Mouse (Mus musculus): ENCODE measurements at regions not wholly inside any gene's neighbourhood (a gene's known extent, or its start where the extent isn't known, plus 50 kb on each side); places are given as distances from the start of the nearest gene placed in this dataset.
A peak's percentile ranks its signal among the peaks of the same experiment; 100 is the strongest.

DNA sequence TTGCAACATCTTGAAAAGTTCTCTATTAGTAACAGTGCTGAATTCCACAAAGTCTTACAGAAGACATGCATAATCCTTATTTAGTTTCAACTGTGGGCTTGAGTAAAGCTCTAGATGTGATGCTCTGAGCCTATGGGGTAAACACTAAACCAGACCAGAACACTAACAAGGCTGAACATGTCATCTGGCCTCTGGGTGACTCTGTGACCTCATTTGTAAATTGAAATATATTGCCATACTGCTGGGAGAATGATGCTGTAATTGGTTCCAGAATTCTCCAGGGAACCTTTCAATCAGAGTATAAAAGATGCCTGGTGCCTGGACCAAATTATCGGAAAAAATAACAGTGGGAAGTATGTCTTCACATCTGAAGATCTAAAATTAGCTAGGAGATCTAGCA is 309.9 kb upstream of the Megf9 start:
- H3K9ac ChIP-seq (replicated peaks), result no peak overlapping the region
- no peak overlapping the region for H3K4me2 ChIP-seq (replicated peaks)
- no peaks in the 10 kb centered on the region for H3K4me1 ChIP-seq
- H3K27ac ChIP-seq (replicated peaks), result no peak overlapping the region
- no peak overlapping the region for H3K4me3 ChIP-seq
- WGBS, result 59% methylated on average over 1 of the region's 1 CpGs
- ATAC-seq (ENCODE audit: low FRiP score, low read depth), result no peak
- no peaks in the 10 kb centered on the region for H3K27me3 ChIP-seq
- no peaks in the 10 kb centered on the region for H3K36me3 ChIP-seq
- H3K9me3 ChIP-seq, result no peaks in the 10 kb centered on the region

DNA sequence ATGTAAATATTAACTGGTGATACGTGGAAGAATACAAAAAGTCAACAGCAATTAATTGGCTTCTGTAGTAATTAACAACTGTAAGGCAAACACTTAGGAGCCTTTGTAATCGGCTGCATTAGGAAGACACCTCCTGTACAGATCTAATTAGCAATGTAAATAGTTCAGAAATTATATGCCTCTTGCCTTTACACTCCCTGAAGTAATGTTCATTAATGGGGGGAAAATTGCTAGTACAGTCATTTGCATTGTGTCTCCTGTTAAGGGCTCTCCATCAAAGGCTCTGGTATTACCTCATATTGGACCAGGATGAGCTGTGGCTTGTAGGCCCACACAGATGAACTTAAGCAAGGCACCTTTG is 276.1 kb upstream of the Megf9 start:
- peak; percentile 65; the same call in 1 of the 2 replicates for ATAC-seq (ENCODE audit: low FRiP score, low read depth)
- H3K9me3 ChIP-seq, result no peaks in the 10 kb centered on the region
- 59% methylated on average over 2 of the region's 2 CpGs for WGBS

DNA sequence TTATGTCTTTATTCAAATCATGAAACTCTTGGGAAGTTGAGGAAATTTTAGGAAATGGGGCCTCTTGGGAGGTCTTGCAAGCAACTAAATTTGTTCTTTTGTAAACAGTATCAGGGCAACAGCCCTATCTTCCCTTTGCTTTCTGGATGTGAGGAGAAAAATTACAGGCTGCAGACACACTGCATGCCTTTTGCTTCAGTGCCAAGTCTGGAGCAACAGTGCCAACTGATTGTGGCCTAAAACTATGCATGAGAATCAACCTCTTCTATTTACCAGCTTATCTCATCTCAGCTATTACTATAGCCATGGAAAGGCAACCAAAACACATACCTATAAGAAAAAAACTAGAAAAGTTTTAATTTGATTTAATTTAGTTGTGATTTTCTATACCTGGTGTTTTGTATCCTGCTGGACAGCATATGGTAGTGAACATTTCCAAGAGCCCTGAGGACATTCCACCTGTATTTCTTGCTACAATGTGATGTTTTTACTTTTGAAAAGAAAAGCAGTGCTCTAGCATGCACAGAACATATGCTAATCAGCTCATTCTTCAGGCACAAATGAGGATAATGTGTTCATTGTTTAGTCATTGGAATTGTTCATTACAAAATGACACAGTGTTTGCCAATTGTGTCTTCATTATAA is 275.6 kb upstream of the Megf9 start:
- ATAC-seq (ENCODE audit: low FRiP score, low read depth), result peak; percentile 49; the same call in 1 of the 2 replicates
- Histone ChIP-seq H3K4me1 (no peaks in the 10 kb centered on the region), H3K27ac (replicated peaks) (no peak overlapping the region), H3K4me2 (replicated peaks) (no peak overlapping the region), H3K9ac (replicated peaks) (no peak overlapping the region), H3K4me3 (no peak overlapping the region), H3K36me3 (no peaks in the 10 kb centered on the region), H3K27me3 (no peaks in the 10 kb centered on the region), H3K9me3 (no peaks in the 10 kb centered on the region)

More for the DNA sequence above, 276.1 kb upstream of the Megf9 start:
- no peaks in the 10 kb centered on the region for H3K27me3 ChIP-seq
- H3K4me3 ChIP-seq, result no peak overlapping the region
- no peak overlapping the region for H3K4me2 ChIP-seq (replicated peaks)
- H3K9ac ChIP-seq (replicated peaks), result no peak overlapping the region
- H3K4me1 ChIP-seq, result no peaks in the 10 kb centered on the region
- H3K27ac ChIP-seq (replicated peaks), result no peak overlapping the region
- no peaks in the 10 kb centered on the region for H3K36me3 ChIP-seq

GRCm38 (mm10) chr4:70804925-70805342 is 270.1 kb upstream of the Megf9 start:
- Histone ChIP-seq H3K9ac (replicated peaks) (no peak overlapping the region), H3K27ac (replicated peaks) (no peak overlapping the region), H3K4me1 (no peaks in the 10 kb centered on the region), H3K36me3 (no peaks in the 10 kb centered on the region), H3K4me2 (replicated peaks) (no peak overlapping the region), H3K4me3 (no peak overlapping the region), H3K27me3 (no peaks in the 10 kb centered on the region), H3K9me3 (no peaks in the 10 kb centered on the region)
- ATAC-seq (ENCODE audit: low FRiP score, low read depth), result no peak
- WGBS, result 89% methylated on average over 3 of the region's 3 CpGs

GRCm38 (mm10) chr4:70798483-70798882 is 263.7 kb upstream of the Megf9 start:
- H3K4me3 ChIP-seq, result no peak overlapping the region
- H3K36me3 ChIP-seq, result no peaks in the 10 kb centered on the region
- H3K9ac ChIP-seq (replicated peaks), result no peak overlapping the region
- H3K27ac ChIP-seq (replicated peaks), result no peak overlapping the region
- no peaks in the 10 kb centered on the region for H3K9me3 ChIP-seq
- no peak for ATAC-seq (ENCODE audit: low FRiP score, low read depth)
- no peaks in the 10 kb centered on the region for H3K27me3 ChIP-seq
- 69% methylated on average over 1 of the region's 1 CpGs for WGBS
- no peaks in the 10 kb centered on the region for H3K4me1 ChIP-seq
- H3K4me2 ChIP-seq (replicated peaks), result no peak overlapping the region

DNA sequence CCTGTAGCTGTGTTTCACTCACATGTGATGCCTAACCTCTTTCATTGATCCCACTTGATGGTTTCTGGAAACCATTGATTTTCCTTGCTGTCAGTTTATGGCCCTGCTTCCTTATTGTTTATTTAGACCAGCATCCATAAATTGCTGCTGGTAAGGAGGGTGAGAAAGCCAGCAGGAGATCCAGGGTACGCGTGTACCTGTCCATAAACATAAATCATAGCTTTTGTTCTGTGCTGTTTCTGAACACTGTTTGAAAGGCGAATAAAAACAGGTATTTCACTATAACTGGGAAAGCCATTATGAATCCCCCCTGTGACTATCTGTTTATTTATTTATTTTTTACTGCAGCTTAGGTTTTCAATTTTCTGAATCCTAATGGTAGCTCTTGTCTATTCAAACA is 263.1 kb upstream of the Megf9 start:
- no peak overlapping the region for H3K4me3 ChIP-seq
- H3K4me2 ChIP-seq (replicated peaks), result no peak overlapping the region
- 90% methylated on average over 3 of the region's 3 CpGs for WGBS
- H3K27me3 ChIP-seq, result no peaks in the 10 kb centered on the region
- H3K9ac ChIP-seq (replicated peaks), result no peak overlapping the region
- H3K4me1 ChIP-seq, result no peaks in the 10 kb centered on the region
- H3K36me3 ChIP-seq, result no peaks in the 10 kb centered on the region
- no peak overlapping the region for H3K27ac ChIP-seq (replicated peaks)
- H3K9me3 ChIP-seq, result no peaks in the 10 kb centered on the region
- no peak for ATAC-seq (ENCODE audit: low FRiP score, low read depth)

GRCm38 (mm10) chr4:70783487-70783886 is 248.7 kb upstream of the Megf9 start:
- H3K27me3 ChIP-seq, result no peaks in the 10 kb centered on the region
- H3K4me1 ChIP-seq, result peaks cover 4% of the 10 kb centered on the region; the same call in 1 of the 2 replicates
- ATAC-seq (ENCODE audit: low FRiP score, low read depth), result no peak
- WGBS, result 57% methylated on average over 2 of the region's 2 CpGs
- no peak overlapping the region for H3K27ac ChIP-seq (replicated peaks)
- no peak overlapping the region for H3K4me3 ChIP-seq
- H3K9ac ChIP-seq (replicated peaks), result no peak overlapping the region
- H3K4me2 ChIP-seq (replicated peaks), result no peak overlapping the region
- no peaks in the 10 kb centered on the region for H3K9me3 ChIP-seq
- H3K36me3 ChIP-seq, result no peaks in the 10 kb centered on the region

DNA sequence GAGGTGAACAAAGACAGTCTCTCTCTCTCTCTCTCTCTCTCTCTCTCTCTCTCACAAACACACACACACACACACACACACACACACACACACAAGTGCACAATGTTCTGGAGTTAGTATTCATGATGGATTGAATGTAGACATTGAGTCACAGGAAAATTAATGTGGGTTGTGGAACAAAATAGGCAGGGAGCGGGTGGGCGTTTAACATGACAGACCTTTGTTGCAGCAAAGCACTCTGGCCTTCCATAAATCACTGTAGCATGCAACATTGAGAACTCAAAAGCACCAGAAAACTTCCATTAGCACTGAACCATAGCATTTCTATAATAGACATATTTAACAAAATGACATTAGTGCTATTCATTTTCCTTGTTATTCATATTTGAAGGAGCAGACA is 246.8 kb upstream of the Megf9 start:
- no peak for ATAC-seq (ENCODE audit: low FRiP score, low read depth)
- Histone ChIP-seq H3K4me3 (no peak overlapping the region), H3K9me3 (no peaks in the 10 kb centered on the region), H3K9ac (replicated peaks) (no peak overlapping the region), H3K36me3 (no peaks in the 10 kb centered on the region), H3K4me2 (replicated peaks) (no peak overlapping the region), H3K27ac (replicated peaks) (no peak overlapping the region), H3K27me3 (no peaks in the 10 kb centered on the region), H3K4me1 (peaks cover 4% of the 10 kb centered on the region; the same call in 1 of the 2 replicates)
- 83% methylated on average over 2 of the region's 2 CpGs for WGBS

GRCm38 (mm10) chr4:70776273-70776672 is 241.5 kb upstream of the Megf9 start:
- no peak overlapping the region for H3K4me2 ChIP-seq (replicated peaks)
- no peak overlapping the region for H3K9ac ChIP-seq (replicated peaks)
- no peaks in the 10 kb centered on the region for H3K9me3 ChIP-seq
- WGBS, result 87% methylated on average over 1 of the region's 1 CpGs
- no peak overlapping the region for H3K27ac ChIP-seq (replicated peaks)
- ATAC-seq (ENCODE audit: low FRiP score, low read depth), result no peak
- H3K4me3 ChIP-seq, result no peak overlapping the region
- H3K36me3 ChIP-seq, result no peaks in the 10 kb centered on the region
- no peaks in the 10 kb centered on the region for H3K27me3 ChIP-seq
- H3K4me1 ChIP-seq, result no peaks in the 10 kb centered on the region

GRCm38 (mm10) chr4:70743425-70743824 is 208.6 kb upstream of the Megf9 start:
- no peak for ATAC-seq (ENCODE audit: low FRiP score, low read depth)
- no peaks in the 10 kb centered on the region for H3K4me1 ChIP-seq
- no peak overlapping the region for H3K4me3 ChIP-seq
- H3K9ac ChIP-seq (replicated peaks), result no peak overlapping the region
- 78% methylated on average over 1 of the region's 1 CpGs for WGBS
- no peak overlapping the region for H3K27ac ChIP-seq (replicated peaks)
- no peaks in the 10 kb centered on the region for H3K9me3 ChIP-seq
- H3K4me2 ChIP-seq (replicated peaks), result no peak overlapping the region
- no peaks in the 10 kb centered on the region for H3K36me3 ChIP-seq
- no peaks in the 10 kb centered on the region for H3K27me3 ChIP-seq

- H3K9me3 ChIP-seq, result no peaks in the 10 kb centered on the region
- 70% methylated on average over 1 of the region's 1 CpGs for WGBS
- no peak; the same call in 1 of the 2 replicates for ATAC-seq (ENCODE audit: low FRiP score, low read depth)
- no peaks in the 10 kb centered on the region for H3K36me3 ChIP-seq
- no peak overlapping the region for H3K4me2 ChIP-seq (replicated peaks)
- H3K27me3 ChIP-seq, result no peaks in the 10 kb centered on the region
- H3K4me3 ChIP-seq, result no peak overlapping the region
- no peak overlapping the region for H3K9ac ChIP-seq (replicated peaks)
- H3K27ac ChIP-seq (replicated peaks), result no peak overlapping the region
- no peaks in the 10 kb centered on the region for H3K4me1 ChIP-seq
These were observed 207.2 kb upstream of the Megf9 start for GRCm38 (mm10) chr4:70742002-70742401.

DNA sequence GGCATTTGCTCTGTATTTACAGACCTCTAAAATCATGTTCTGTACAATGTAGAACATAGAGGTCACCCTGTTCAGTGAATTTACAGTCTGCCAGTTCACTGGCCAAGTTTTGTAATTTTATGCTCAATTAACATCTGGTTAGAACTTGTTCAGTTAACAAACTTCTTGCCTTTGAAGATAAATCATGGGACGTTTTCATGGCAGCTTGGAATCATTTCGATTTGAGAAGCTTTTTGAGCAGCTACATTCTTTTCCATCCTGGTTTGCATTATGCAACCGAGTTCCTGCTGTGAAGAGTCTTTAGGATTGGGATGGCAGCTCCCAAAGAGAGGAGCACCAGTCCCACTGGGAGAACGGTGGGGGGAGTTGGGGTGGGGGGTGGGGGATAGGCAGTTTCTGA is 206.3 kb upstream of the Megf9 start:
- Histone ChIP-seq H3K27me3 (no peaks in the 10 kb centered on the region), H3K9ac (replicated peaks) (no peak overlapping the region), H3K4me1 (no peaks in the 10 kb centered on the region), H3K4me3 (no peak overlapping the region), H3K36me3 (no peaks in the 10 kb centered on the region), H3K4me2 (replicated peaks) (no peak overlapping the region), H3K9me3 (no peaks in the 10 kb centered on the region), H3K27ac (replicated peaks) (no peak overlapping the region)
- 5% methylated on average over 4 of the region's 4 CpGs for WGBS
- no peak for ATAC-seq (ENCODE audit: low FRiP score, low read depth)

DNA sequence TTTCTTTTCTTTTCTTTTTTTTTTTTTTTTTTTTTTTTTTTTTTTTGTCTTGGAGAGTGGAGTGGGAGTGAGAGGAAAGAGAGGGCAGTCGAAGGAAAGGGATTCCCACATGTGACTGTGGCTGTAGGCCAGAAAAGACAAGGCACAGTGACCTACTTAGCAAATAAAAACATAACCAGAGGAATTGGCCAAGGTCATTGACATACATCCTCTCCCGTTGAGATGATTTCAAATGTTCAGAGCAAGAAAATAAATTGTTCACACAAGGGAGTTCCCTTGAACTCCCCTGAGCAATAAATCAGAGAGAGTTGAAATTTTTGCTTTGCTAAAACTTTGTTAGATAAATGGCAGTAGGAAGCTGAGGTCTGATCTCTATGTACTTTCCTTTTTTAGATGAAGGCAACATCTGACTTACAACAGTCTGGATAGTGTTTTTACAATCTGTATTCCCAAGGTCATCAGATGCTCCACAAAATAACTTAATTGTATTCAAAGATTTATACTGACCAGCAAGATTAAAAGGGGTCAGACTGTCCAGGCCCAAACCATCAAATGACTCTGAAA is 174.4 kb upstream of the Megf9 start:
- Histone ChIP-seq H3K27ac (replicated peaks) (no peak overlapping the region), H3K4me1 (no peaks in the 10 kb centered on the region), H3K4me3 (no peak overlapping the region), H3K9me3 (no peaks in the 10 kb centered on the region), H3K36me3 (no peaks in the 10 kb centered on the region), H3K9ac (replicated peaks) (no peak overlapping the region), H3K4me2 (replicated peaks) (no peak overlapping the region), H3K27me3 (no peaks in the 10 kb centered on the region)
- no peak for ATAC-seq (ENCODE audit: low FRiP score, low read depth)
- WGBS, result 79% methylated on average over 2 of the region's 2 CpGs
